Mouse (Mus musculus) right cerebral cortex, adult 18-20 months (tissue): ENCODE measurements around the gene Plcb4.
A peak's percentile ranks its signal among the peaks of the same experiment; 100 is the strongest.

Source experiments
- DNase-seq: peaks from one replicate; pipeline ENCODE4 v3.0.0; 2022; ENCODE audit warnings: mixed read lengths

Plcb4 gene

DNA sequence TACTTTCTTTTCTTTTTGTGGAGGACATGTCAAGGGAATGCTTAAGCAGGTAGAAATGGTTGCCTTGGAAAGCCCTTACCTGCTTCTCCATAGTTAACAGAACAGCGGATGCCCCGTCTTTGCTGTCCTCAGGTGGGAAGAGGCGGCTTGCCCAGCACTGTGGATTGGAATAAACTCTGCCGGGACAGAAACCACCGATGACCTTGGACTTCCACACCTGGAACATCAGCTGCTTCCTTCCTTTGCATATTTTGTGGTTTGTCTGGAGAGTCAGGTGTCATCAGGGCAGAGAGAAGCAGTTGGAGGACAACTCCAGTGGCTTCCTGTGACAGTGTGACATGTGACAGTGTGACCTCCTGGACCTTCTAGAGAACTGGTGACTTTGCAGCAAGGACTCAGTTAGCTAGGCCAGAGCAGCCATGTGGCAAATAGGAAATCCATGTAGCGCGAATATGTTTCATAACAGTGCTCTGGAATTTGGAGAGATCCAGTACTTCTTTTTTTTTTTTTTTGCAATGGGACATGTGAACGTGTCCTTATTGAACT, 154.0 kb downstream of the Plcb4 start:
- no peak for DNase-seq

- DNase-seq: no peak
Observed at GRCm38 (mm10) chr2:135820691-135821090, 161.9 kb downstream of the Plcb4 start.

- DNase-seq: no peak
Observed at GRCm38 (mm10) chr2:135823690-135824089, 164.9 kb downstream of the Plcb4 start.

GRCm38 (mm10) chr2:135824757-135825156, 165.9 kb downstream of the Plcb4 start:
- DNase-seq: no peak

DNA sequence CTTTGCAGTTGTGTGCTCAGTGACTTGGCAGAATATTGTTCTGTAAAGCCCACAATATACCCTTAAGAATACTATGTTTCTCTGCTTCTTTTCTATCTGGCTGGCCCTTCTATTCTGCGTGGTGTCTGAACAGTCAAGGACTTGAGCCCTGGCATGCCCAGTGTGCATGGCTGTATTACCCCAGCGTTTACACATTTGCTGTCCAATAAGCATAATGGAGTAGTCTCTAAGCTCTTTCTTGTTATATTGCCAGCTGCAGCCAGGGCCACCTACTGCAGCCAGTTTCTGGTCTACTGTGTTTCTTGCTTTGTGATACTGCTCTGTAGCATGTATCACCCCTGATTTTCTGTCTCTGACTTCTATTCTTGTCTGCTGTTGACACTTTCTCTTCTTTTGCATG, 166.8 kb downstream of the Plcb4 start:
- no peak for DNase-seq

DNA sequence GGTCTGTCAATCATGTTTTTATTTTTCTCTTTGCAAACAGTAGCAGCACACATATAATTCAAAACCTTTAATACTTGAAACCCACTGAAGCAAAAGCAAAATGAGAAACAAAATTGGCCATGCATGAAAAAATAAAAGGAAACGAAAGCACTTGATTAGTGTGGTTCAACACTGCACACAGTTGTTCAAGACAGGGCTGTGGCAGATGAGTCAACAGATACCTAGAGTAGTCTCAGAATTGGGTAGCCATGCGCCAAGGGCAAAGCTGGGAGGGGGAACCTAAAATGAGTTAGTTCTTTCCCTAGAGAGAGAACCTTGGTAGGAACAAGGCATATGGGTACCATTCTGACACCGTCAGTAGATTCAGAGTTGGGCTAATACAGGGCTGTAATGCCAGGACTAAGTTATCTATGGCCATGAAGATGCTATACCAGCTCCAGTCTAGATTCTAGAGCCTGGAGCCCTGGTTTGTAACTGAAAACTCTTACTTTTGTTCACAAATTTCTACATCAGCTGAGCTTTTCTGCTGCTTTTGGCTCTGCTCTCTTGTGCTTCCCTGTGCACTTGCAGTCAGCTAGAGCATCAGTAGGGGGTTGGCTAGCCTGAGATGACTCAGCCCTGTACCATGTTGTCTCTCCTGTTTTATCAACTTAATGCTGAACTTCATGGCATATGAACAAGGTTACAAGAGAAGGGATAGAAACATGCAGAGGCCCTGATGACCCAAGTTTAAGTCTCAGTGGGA, 168.0 kb downstream of the Plcb4 start:
- no peak for DNase-seq

GRCm38 (mm10) chr2:135828446-135828845, 169.6 kb downstream of the Plcb4 start:
- no peak for DNase-seq

DNA sequence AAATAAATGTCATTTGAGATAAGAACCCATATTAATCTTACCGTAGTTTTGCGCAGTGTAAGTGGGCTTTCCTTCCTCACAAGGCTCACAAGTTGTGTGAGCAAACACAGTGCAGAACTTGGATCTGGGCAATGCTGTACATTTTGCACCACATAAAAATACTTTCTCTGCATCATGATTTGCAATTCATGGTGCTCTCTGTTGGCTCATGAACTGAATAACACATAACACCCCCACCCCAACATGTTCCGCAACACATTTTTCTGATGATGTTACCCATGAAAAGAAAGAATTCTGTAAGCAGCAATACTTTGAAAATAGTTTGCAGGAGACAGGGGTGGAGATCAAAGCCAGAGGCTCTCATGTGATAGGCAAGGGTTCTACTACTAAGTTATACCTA, 174.9 kb downstream of the Plcb4 start:
- peak; percentile 11 for DNase-seq

GRCm38 (mm10) chr2:135834435-135834834, 175.6 kb downstream of the Plcb4 start:
- no peak for DNase-seq

DNA sequence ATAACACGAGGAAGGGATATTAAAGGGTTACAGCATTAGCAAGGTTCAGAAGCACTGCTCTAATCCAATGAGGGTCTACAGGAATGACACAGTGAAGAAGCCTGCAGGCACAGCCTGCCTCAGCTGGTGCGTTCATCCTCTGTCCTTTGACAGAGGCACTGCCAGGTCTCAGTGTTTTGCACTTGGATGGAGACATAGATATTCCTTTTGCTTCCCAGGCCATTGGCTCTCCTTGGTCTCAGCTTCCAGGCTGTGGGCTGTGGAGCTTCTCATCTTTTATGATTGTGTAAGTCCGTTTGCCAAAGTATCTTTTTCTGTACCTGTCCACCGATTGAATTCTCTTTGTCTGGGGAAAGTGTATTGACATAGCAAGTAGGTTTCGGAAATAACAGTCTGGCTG, 177.1 kb downstream of the Plcb4 start:
- no peak for DNase-seq

DNA sequence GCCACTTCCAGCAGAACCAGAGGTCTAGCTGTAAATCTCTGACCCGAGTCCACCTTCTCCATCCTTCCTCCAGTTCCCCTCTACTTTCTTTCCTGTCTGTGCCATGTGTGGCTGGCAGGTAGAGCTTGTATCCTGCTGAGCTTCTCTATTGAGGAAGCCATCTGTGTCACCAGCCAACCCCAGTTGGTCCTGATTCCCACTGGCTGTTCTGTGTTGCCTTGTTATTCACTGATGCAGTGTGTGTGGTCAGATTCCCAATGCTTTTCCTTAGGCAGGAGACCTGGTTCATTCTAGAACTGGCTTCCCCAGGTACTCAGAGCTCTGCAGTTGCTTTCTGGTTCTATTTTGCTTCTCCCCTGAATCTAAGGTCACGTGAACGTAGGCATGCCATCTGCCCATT, 177.6 kb downstream of the Plcb4 start:
- DNase-seq: no peak

GRCm38 (mm10) chr2:135837730-135838129, 178.9 kb downstream of the Plcb4 start:
- no peak for DNase-seq

GRCm38 (mm10) chr2:135838135-135838534, 179.3 kb downstream of the Plcb4 start:
- DNase-seq: no peak

GRCm38 (mm10) chr2:135838651-135839286, 180.0 kb downstream of the Plcb4 start:
- DNase-seq: peak; percentile 47

- DNase-seq: no peak
Observed at GRCm38 (mm10) chr2:135843721-135844120, 184.9 kb downstream of the Plcb4 start.

GRCm38 (mm10) chr2:135846903-135847302, 188.1 kb downstream of the Plcb4 start:
- no peak for DNase-seq

DNA sequence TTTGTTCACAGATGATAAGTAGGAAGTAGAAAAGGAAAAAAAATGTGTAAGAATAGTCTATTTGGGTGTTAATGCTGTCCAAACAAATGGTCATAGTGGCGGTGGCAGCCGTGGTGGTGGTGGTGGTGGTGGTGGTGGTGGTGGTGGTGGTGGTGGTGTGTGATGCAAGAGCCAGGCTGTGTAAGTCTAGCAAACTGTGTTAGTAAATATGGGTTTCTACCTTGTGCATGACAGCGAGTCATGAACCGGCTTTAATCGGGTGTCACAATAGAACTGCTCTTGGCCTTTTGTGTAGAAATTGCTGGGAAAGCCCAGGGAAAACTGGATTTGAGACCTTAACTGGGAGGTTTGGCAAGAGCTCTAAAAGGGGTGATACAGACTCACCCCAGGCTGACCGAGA, 188.9 kb downstream of the Plcb4 start:
- no peak for DNase-seq

- no peak for DNase-seq
Observed at GRCm38 (mm10) chr2:135848169-135848568, 189.4 kb downstream of the Plcb4 start.

- DNase-seq: no peak
Observed at GRCm38 (mm10) chr2:135851964-135852363, 193.2 kb downstream of the Plcb4 start.

- DNase-seq: no peak
Observed at GRCm38 (mm10) chr2:135853085-135853484, 194.3 kb downstream of the Plcb4 start.

- DNase-seq: no peak
Observed at GRCm38 (mm10) chr2:135854059-135854458, 195.2 kb downstream of the Plcb4 start.

DNA sequence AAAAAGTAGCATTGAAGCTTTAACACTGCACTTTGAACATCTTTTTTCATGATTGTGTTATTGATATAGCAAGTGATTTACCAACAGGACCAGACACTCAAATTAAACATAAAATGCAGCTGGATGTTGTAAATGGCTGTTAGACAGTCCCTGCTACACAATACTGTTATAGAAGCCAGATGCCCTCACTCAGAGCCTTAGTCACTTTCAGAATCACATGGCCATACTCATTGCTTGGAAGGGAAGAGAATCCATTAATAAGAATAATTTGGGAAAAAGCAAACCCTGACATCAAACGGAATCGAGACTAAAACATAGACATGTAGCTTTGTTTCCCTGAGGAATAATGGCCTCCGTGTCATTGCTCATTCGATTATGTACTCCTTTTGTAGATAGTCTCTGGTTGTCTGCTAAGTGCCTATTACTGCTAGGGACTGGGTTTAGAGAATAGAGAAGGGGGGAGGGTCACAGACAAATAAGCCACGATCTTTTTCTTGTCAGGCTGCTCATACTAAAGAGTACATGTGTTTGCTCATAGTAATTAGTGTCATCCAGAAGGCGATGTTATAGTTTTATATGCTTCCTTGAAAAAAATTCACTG, 197.2 kb downstream of the Plcb4 start:
- DNase-seq: no peak

DNA sequence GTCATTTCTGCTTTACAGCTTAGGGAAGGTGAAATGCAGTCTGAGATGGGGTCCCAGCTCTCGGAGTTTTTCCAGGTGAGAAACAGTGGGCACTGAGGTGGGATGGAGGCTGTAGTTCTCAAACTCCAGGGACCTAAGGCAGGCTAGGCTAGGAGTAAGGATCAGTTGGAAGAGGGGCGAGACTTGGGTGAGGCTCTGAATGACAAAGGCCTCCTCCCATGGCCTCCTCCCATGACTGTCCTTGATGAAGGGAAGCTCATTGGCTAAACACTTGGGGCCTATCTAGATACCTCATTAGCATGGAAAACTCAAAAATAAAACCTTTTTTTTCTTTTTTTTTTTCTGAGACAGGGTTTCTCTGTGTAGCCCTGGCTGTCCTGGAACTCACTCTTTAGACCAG, 198.0 kb downstream of the Plcb4 start:
- DNase-seq: no peak
